Mouse (Mus musculus) kidney, postnatal 0 days (tissue): Measurements from ENCODE around the gene Bcl2. TPM values are rescaled to one million over a fixed set of nuclear protein-coding genes. Genes with fewer than 3 reads are reported as not detected.

Source experiments
- ATAC-seq: fragments of 200-750 bp; cut with Nextera tagmentation; replicated peaks from 2 replicates; pipeline ENCODE4 v1.8.0; 2017; ENCODE audit warnings: low read depth, moderate number of reproducible peaks, moderate TSS enrichment, moderate library complexity; ENCODE audit not compliant: low FRiP score
- DNase-seq: peaks from one replicate; pipeline ENCODE4 v3.0.0-alpha.2; 2016; ENCODE audit warnings: low spot score
- H3K27ac ChIP-seq: fragments of 300-500 bp; sonication (generic); 2 replicates; pipeline ENCODE4 v1.5.1; 2014; ENCODE audit warnings: mild to moderate bottlenecking
- H3K27me3 ChIP-seq: fragments of 300-500 bp; sonication (generic); 2 replicates; pipeline ENCODE4 v1.6.1; 2014; ENCODE audit warnings: low read length, mixed read lengths; ENCODE audit not compliant: insufficient read depth
- H3K36me3 ChIP-seq: fragments of 300-500 bp; sonication (generic); 2 replicates; pipeline ENCODE4 v1.6.1; 2014; ENCODE audit warnings: low read length, mixed read lengths; ENCODE audit not compliant: insufficient read depth
- H3K4me1 ChIP-seq: fragments of 300-500 bp; sonication (generic); replicated peaks from 2 replicates; pipeline ENCODE4 v1.6.1; 2014; ENCODE audit warnings: antibody characterized with exemption, low read length, mixed read lengths; ENCODE audit not compliant: insufficient read depth
- H3K4me2 ChIP-seq: fragments of 300-500 bp; sonication (generic); 2 replicates; pipeline ENCODE4 v1.6.1; 2014; ENCODE audit warnings: mild to moderate bottlenecking, low read length, moderate library complexity, mixed read lengths
- H3K4me3 ChIP-seq: fragments of 300-500 bp; sonication (generic); replicated peaks from 2 replicates; pipeline ENCODE4 v1.5.1; 2014; ENCODE audit warnings: low read depth, low read length
- H3K9ac ChIP-seq: fragments of 300-500 bp; sonication (generic); 2 replicates; pipeline ENCODE4 v1.6.1; 2014; ENCODE audit warnings: low read depth, low read length
- H3K9me3 ChIP-seq: fragments of 300-500 bp; sonication (generic); replicated peaks from 2 replicates; pipeline ENCODE4 v1.6.1; 2016; ENCODE audit warnings: low read length, inconsistent platforms, mixed read lengths
- CTCF ChIP-seq: IDR thresholded peaks from 2 replicates; pipeline ENCODE4 v1.5.1; 2016; ENCODE audit warnings: antibody characterized with exemption, low read depth, mild to moderate bottlenecking, moderate library complexity
- WGBS: fragments of 180-500 bp; shearing (Covaris S2); extraction: QIAGEN DNeasy Blood & Tissue Kit; methylation state at CpG from one replicate; pipeline ENCODE4 v1.1.7; 2014; 5-methylcytosine and 5-hydroxymethylcytosine counted together
- microRNA-seq: library from miRNA; unstranded; fragments of <30 nt; microRNA quantifications from one replicate; pipeline ENCODE4, GENCODE M21; 2016
- polyA plus RNA-seq: library from polyadenylated mRNA; unstranded; fragments of >200 nt; fragmentation: Nextera tagmentation; extraction: Ambion mirVana; gene quantifications from 2 replicates; pipeline ENCODE4 v1.2.1, GENCODE M21; 2015

The Bcl2 gene
- polyA plus RNA-seq, 1 experiment from 2014 or later = 11.7 TPM

DNA sequence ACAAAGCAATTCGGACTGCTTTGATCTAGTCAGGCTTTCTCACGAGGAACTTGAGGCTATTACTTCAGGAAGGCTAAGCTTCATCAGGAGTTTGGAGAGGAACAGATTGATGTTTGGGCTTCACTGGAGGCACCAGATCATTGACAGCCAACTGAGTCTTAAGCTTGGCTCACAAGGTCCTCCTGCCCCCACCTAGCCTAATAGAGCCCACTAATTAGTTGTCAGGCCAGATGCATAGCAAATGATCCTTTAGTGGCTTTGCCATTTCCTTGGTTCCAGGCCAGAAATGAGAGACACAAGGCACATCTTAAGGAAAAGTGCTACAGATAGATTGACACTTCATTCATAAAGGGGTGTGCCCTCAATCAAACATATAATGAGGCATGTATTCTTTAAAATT lies 216.1 kb downstream of the Bcl2 start:
- Histone ChIP-seq H3K9me3 (no peaks in the 10 kb centered on the region), H3K9ac (no peak overlapping the region), H3K4me3 (no peak overlapping the region), H3K36me3 (no peaks in the 10 kb centered on the region), H3K4me1 (no peaks in the 10 kb centered on the region), H3K27ac (no peak overlapping the region), H3K4me2 (no peak overlapping the region), H3K27me3 (no peaks in the 10 kb centered on the region)
- ATAC-seq = no peak
- WGBS = 59% methylated on average over 2 of the region's 2 CpGs
- no peak for DNase-seq
- no peak for TF ChIP-seq CTCF

Small RNA genes lying within 50 kb of the gene (microRNA-seq; reads per million reads assigned to microRNA genes)
- gene Mir3473f = not detected

Other genes starting within 250 kb of the Bcl2 start
- 13.1 and 13.2 TPM in 2 replicates for gene Kdsr, start 45.5 kb upstream of the Bcl2 start, polyA plus RNA-seq
- gene Vps4b, start 82.5 kb upstream of the Bcl2 start, polyA plus RNA-seq = 67.3 and 75.7 TPM in 2 replicates
- gene Serpinb5, start 146.9 kb upstream of the Bcl2 start, polyA plus RNA-seq = 0.51 and 0.72 TPM in 2 replicates
- 0.11 and 0.17 TPM in 2 replicates for gene Serpinb12, start 220.2 kb upstream of the Bcl2 start, polyA plus RNA-seq